Mouse (Mus musculus) liver, embryonic 11.5 days (tissue): ENCODE measurements at regions not wholly inside any gene's neighbourhood (a gene's known extent, or its start where the extent isn't known, plus 50 kb on each side); places are given as distances from the start of the nearest gene placed in this dataset.
"Not testable (repeated sequence)": the region's sequence is repeated elsewhere in the genome, so short reads cannot be mapped to it uniquely, and the experiment has no call there.

Experiments
- ATAC-seq: fragments of 200-750 bp; cut with Nextera tagmentation; replicated peaks from 2 replicates; pipeline ENCODE4 v1.8.0; 2017; ENCODE audit warnings: moderate number of reproducible peaks, mild to moderate bottlenecking, moderate TSS enrichment, moderate library complexity; ENCODE audit not compliant: low FRiP score
- DNase-seq: peaks from one replicate; pipeline ENCODE4 v3.0.0-alpha.2; 2017; ENCODE audit warnings: low spot score
- H3K27ac ChIP-seq: fragments of 300-500 bp; sonication (generic); 2 replicates; pipeline ENCODE4 v1.5.1; 2014; ENCODE audit warnings: mild to moderate bottlenecking, low read depth, low read length, control low read depth
- H3K27me3 ChIP-seq: fragments of 300-500 bp; sonication (generic); replicated peaks from 2 replicates; pipeline ENCODE4 v1.6.1; 2014; ENCODE audit warnings: low read length, mixed read lengths; ENCODE audit not compliant: control insufficient read depth, insufficient read depth
- H3K36me3 ChIP-seq: fragments of 300-500 bp; sonication (generic); 2 replicates; pipeline ENCODE4 v1.6.1; 2014; ENCODE audit warnings: mild to moderate bottlenecking, low read length, moderate library complexity, mixed read lengths; ENCODE audit not compliant: control insufficient read depth, insufficient read depth
- H3K4me1 ChIP-seq: fragments of 300-500 bp; sonication (generic); replicated peaks from 2 replicates; pipeline ENCODE4 v1.6.1; 2014; ENCODE audit warnings: low read length, mixed read lengths; ENCODE audit not compliant: control insufficient read depth, insufficient read depth
- H3K4me2 ChIP-seq: fragments of 300-500 bp; sonication (generic); 2 replicates; pipeline ENCODE4 v1.6.1; 2014; ENCODE audit warnings: mild to moderate bottlenecking, control low read depth, moderate library complexity
- H3K4me3 ChIP-seq: fragments of 300-500 bp; sonication (generic); 2 replicates; pipeline ENCODE4 v1.5.1; 2014; ENCODE audit warnings: low read depth, low read length, control low read depth
- H3K9ac ChIP-seq: fragments of 300-500 bp; sonication (generic); 2 replicates; pipeline ENCODE4 v1.6.1; 2014; ENCODE audit warnings: low read depth, low read length, control low read depth
- H3K9me3 ChIP-seq: fragments of 300-500 bp; sonication (generic); 2 replicates; pipeline ENCODE4 v1.6.1; 2016; ENCODE audit warnings: low read length, inconsistent platforms, mixed read lengths; ENCODE audit not compliant: control insufficient read depth
- WGBS: fragments of 180-500 bp; shearing (Covaris S2); extraction: QIAGEN DNeasy Blood & Tissue Kit; methylation state at CpG from one replicate; pipeline ENCODE4 v1.1.7; 2014; 5-methylcytosine and 5-hydroxymethylcytosine counted together

GRCm38 (mm10) chr4:122025866-122026265 is 404.0 kb upstream of the Gm12887 start:
- no peak overlapping the region for H3K4me3 ChIP-seq
- WGBS, result 86% methylated on average over 1 of the region's 1 CpGs
- DNase-seq, result no peak

GRCm38 (mm10) chr4:122022854-122023253 is 401.0 kb upstream of the Gm12887 start:
- Histone ChIP-seq H3K9me3 (peaks cover 27% of the 10 kb centered on the region), H3K4me3 (no peak overlapping the region), H3K27me3 (no peaks in the 10 kb centered on the region), H3K4me1 (no peaks in the 10 kb centered on the region), H3K36me3 (no peaks in the 10 kb centered on the region), H3K4me2 (no peak overlapping the region), H3K27ac (no peak overlapping the region), H3K9ac (no peak overlapping the region)
- ATAC-seq (peak; percentile 32; the same call in 1 of the 2 replicates), DNase-seq (no peak)
- WGBS, result 87% methylated on average over 15 of the region's 15 CpGs

More at GRCm38 (mm10) chr4:122025866-122026265, 404.0 kb upstream of the Gm12887 start:
- Histone ChIP-seq H3K9ac (no peak overlapping the region), H3K27ac (no peak overlapping the region), H3K4me1 (no peaks in the 10 kb centered on the region), H3K9me3 (peaks cover 19% of the 10 kb centered on the region), H3K27me3 (no peaks in the 10 kb centered on the region), H3K36me3 (no peaks in the 10 kb centered on the region), H3K4me2 (no peak overlapping the region)
- ATAC-seq, result no peak; the same call in 1 of the 2 replicates

- not testable (repeated sequence) for H3K4me2 ChIP-seq, H3K27me3 ChIP-seq, H3K9ac ChIP-seq, H3K4me1 ChIP-seq, H3K36me3 ChIP-seq, H3K27ac ChIP-seq, H3K4me3 ChIP-seq, DNase-seq
- WGBS, result 89% methylated on average over 25 of the region's 26 CpGs
- H3K9me3 ChIP-seq, result peaks cover 43% of the 10 kb centered on the region
- peak; percentile 35 for ATAC-seq
These were observed 387.1 kb upstream of the Gm12887 start for GRCm38 (mm10) chr4:122008938-122009459.

GRCm38 (mm10) chr4:122008168-122008839 is 386.4 kb upstream of the Gm12887 start:
- DNase-seq (no peak), ATAC-seq (peak; percentile 48; the same call in 1 of the 2 replicates)
- Histone ChIP-seq H3K36me3 (no peaks in the 10 kb centered on the region), H3K4me3 (no peak overlapping the region), H3K4me1 (no peaks in the 10 kb centered on the region), H3K9me3 (peaks cover 44% of the 10 kb centered on the region), H3K27me3 (no peaks in the 10 kb centered on the region), H3K4me2 (no peak overlapping the region), H3K9ac (no peak overlapping the region), H3K27ac (no peak overlapping the region)
- 91% methylated on average over 39 of the region's 39 CpGs for WGBS

- no peak for ATAC-seq
These were observed 364.8 kb upstream of the Gm12887 start for GRCm38 (mm10) chr4:121986741-121987140.

GRCm38 (mm10) chr4:121985371-121985770 is 363.5 kb upstream of the Gm12887 start:
- Histone ChIP-seq H3K27ac (no peak overlapping the region), H3K27me3 (no peaks in the 10 kb centered on the region), H3K4me1 (no peaks in the 10 kb centered on the region), H3K4me2 (no peak overlapping the region), H3K9ac (no peak overlapping the region), H3K4me3 (no peak overlapping the region), H3K9me3 (peaks cover 22% of the 10 kb centered on the region), H3K36me3 (no peaks in the 10 kb centered on the region)
- ATAC-seq (no peak), DNase-seq (no peak)
- WGBS, result 56% methylated on average over 1 of the region's 1 CpGs

More at GRCm38 (mm10) chr4:121986741-121987140, 364.8 kb upstream of the Gm12887 start:
- DNase-seq, result no peak
- Histone ChIP-seq H3K9ac (no peak overlapping the region), H3K4me3 (no peak overlapping the region), H3K36me3 (no peaks in the 10 kb centered on the region), H3K4me1 (no peaks in the 10 kb centered on the region), H3K27me3 (no peaks in the 10 kb centered on the region), H3K4me2 (no peak overlapping the region), H3K9me3 (peaks cover 22% of the 10 kb centered on the region), H3K27ac (no peak overlapping the region)
- WGBS, result 49% methylated on average over 2 of the region's 2 CpGs

DNA sequence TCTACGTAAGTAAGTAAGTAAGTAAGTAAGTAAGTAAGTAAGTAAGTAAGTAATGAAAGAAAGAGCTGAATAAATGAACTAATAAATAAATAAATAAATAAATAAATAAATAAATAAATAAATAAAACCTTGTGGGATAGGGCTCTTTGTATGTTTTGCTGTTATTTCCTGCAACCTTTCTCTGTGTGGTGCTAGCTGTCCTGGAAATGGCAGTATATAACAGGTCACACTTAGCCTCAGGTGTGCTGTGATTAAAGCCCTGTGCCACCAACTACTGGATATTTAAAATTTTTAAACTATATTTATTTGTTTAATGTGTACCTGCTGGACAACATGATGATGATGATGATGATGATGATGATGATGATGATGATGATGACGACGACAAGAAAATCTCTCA is 353.9 kb upstream of the Gm12887 start:
- H3K4me1 ChIP-seq, result no peaks in the 10 kb centered on the region
- peaks cover 10% of the 10 kb centered on the region for H3K9me3 ChIP-seq
- H3K27ac ChIP-seq, result no peak overlapping the region
- H3K4me3 ChIP-seq, result no peak overlapping the region
- 83% methylated on average over 3 of the region's 3 CpGs for WGBS
- ATAC-seq (no peak; the same call in 1 of the 2 replicates), DNase-seq (no peak)
- H3K9ac ChIP-seq, result no peak overlapping the region
- H3K27me3 ChIP-seq, result no peaks in the 10 kb centered on the region
- no peaks in the 10 kb centered on the region for H3K36me3 ChIP-seq
- H3K4me2 ChIP-seq, result no peak overlapping the region
